Mouse (Mus musculus): ENCODE measurements around the gene Troap.
"Not testable (repeated sequence)": the region's sequence is repeated elsewhere in the genome, so short reads cannot be mapped to it uniquely, and the experiment has no call there.

Gene Troap

DNA sequence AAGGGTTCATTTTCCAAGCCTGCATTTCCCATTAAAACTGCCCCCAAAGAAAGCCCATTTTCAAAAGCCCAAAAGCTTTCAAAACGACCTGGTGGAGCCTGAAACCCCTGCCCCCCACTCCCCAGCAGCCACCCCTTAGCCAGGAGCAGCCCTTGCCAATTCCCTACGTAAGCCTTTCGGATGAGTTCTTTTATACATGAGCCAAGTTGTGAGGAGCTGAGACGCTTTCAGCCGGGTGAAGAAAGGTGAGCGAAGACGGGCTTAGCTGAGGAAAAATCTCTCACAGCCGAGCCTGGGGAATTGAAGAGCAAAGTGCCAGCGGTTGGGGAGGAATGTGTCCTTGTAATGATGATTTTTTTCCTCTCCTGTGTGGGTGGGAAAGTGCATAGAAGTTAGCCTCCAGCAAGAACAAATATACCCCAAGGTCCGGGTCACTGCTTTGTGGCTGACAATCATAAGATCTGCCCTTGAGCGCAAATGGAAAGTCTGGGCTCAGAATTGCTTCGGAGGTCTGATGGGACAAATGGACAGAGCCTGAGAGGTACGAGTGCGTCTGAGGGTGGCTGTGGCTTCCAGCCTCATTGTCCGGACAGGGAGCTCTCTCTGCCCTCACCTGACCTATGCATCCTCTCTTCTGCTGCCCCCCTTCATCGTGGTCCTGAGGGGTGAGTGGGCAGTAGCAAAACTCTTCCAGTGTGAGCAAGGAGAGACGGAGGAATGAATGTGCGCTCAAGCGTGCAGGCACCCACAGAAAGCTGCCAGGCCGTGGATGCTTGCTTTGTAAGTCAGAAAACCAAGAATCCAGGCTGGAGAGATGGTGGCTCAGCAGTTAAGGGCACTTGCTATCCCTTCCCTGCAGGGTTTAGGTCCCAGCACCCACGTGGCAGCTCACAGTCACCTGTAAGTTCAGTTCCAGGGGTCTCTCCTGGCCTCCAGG lies 33.2 kb upstream of the Troap start:
- DNase-seq (ENCODE audit: low spot score), result no peak

DNA sequence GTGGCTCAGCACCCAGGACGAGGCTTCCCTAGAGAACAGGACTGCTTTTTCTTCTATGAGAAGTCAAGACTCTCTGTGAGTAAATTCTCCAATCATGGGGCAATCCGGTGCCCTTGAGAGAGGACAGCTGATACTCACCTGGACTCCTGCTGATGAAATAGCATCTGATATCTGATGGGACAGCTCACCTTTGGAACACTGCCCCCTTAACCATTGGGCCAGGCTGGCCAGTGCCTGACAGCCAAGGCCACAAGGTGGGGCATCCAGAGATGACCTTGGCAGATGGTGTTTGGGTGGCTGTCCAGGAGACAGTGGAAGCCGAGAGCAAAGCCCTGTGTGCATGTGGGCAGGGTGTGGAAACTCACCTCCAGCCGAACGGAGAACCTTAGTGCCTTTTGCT lies 32.0 kb upstream of the Troap start:
- DNase-seq (ENCODE audit: low spot score), result no peak

DNA sequence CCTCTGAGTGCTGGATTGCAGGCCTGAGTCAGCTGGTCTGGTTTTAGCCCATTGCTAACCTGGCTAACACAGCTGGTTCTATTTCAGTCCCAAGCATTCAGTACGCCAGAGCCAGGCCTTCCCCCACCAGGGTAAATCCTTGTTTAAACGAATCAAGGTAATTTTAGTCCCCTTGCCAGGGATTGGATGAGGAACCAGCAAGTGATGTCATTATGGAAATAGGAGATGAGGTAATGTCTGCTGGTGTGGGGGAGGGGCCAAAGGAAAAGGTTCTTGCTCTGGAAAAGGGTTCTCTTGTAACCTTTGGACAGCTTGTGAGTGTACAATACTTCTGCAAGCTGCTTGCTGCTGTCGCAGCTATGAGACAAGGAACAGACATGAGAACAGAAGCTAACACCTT lies 29.5 kb upstream of the Troap start:
- DNase-seq (ENCODE audit: low spot score), result no peak

DNA sequence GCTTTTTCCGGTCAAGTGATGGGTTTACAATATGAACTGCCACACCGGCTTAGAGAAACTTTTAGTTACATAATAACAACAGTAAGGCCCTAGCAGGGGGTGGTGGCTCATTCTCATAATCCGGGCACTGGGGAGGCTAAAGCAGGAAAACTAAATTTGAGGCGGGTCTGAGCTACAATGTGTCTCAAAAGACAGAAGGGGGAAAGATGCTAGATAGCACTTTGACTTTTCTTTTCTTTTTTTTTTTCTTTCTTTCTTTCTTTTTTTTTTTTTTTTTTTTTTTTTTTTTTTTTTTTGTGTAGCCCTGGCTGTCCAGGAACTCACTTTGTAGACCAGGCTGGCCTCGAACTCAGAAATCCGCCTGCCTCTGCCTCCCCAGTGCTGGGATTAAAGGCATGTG lies 28.6 kb upstream of the Troap start:
- not testable (repeated sequence) for DNase-seq (ENCODE audit: low spot score)

DNA sequence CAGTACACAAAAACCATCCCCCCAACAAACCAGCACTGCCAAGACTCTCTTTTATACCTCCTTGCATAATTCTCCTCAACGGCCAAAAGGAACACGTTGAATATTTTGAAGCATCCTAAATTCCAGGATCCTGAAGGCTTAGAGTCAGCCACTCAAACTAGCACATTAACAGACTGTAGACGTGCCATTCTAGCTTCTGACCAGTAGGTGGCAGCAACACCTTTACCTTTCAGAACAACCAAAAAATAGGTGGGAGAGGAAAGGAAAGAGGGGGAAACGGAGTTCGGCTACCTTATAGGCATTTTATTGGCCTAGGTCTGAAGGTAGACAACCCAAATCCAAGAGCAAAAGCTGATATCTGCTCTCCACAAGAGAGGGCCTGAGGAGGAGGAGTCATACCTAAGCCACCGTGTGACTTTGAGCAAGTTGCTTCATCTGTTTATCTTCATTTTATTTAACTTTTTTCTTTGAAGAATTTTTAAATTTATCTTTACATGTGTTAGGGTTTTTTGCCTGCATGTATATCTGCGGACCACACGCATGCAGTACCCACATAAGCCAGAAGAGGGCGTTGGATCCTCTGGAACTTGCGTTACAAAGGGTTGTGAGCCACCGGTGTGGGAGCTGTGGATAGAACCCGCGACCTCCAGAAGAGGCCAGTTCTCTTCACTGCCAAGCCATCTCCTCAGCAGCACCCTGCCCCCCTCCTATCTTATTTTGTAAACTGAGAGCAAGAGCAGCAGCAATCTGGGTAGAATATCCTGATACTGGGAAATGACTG lies 24.7 kb upstream of the Troap start:
- DNase-seq (ENCODE audit: low spot score), result peak; percentile 67

DNA sequence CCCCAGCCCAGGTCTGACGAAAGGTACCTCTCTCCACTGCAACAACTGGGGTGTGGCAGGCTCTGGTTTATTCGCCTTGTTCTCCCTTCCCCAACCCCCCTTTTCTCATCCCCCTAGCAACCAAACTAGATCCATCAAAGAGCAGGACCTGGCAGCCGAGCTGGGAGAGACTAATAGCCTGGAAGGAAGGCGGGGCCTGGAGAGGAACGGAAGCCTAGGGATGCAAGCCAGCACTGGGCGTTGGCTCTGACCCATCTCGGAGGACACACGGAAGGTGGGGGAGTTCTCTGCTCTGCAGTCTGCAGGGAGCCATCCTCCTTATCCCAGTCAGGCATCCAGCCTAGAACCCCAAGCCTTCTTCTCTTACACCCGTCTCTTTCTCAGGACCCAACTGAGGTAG lies 21.0 kb upstream of the Troap start:
- DNase-seq (ENCODE audit: low spot score), result no peak

DNA sequence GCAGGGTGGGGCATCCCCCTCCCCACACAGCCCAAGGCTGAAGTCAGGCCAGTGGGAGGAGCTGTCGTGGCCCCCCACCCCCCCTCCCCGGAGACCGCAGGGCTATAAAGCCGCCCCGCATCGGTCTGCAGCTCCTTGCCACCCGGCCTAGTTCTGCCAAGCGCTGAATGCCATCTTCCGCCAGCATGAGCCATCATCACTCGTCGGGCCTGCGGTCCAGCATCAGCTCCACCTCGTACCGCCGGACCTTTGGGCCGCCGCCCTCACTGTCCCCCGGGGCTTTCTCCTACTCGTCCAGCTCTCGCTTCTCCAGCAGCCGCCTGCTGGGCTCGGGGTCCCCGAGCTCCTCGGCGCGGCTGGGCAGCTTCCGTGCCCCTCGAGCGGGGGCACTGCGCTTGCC lies 19.3 kb upstream of the Troap start, which contains the start of gene Prph:
Prph (plus strand) TSS at position 135 of the 400 bp plus-strand sequence.
- DNase-seq (ENCODE audit: low spot score), result no peak

DNA sequence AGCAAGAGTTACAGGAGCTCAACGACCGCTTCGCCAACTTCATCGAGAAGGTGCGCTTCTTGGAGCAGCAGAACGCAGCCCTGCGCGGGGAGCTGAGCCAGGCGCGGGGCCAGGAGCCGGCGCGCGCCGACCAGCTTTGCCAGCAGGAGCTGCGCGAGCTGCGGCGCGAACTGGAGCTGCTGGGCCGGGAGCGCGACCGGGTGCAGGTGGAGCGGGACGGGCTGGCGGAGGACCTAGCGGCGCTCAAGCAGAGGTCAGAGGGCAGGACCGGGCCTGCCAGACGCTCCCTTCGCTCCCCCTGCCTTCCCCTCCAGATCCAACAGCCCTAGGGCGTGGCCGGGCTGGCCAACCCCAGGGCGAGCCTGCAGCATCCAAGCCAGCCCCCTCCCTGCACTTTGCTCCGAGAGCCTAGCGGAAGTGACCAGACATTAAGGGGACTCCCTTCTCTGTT lies 18.8 kb upstream of the Troap start:
- no peak for DNase-seq (ENCODE audit: low spot score)

DNA sequence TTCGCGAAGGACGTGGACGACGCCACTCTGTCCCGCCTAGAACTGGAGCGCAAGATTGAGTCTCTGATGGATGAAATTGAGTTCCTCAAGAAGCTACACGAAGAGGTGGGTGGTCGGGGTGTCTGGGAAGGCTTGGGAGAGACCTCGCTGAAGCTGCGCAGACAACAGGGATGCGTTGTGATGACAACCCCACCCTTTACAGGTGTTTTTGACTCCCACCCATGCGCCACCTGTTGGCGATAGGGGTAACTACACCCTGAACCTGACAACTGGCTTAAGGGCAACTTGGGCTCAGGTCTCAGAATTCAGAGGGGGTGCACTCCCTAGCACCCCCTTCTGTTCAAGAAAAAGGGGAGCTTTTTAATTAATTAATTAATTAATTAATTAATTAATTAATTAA lies 18.0 kb upstream of the Troap start:
- peak; percentile 68 for DNase-seq (ENCODE audit: low spot score)

DNA sequence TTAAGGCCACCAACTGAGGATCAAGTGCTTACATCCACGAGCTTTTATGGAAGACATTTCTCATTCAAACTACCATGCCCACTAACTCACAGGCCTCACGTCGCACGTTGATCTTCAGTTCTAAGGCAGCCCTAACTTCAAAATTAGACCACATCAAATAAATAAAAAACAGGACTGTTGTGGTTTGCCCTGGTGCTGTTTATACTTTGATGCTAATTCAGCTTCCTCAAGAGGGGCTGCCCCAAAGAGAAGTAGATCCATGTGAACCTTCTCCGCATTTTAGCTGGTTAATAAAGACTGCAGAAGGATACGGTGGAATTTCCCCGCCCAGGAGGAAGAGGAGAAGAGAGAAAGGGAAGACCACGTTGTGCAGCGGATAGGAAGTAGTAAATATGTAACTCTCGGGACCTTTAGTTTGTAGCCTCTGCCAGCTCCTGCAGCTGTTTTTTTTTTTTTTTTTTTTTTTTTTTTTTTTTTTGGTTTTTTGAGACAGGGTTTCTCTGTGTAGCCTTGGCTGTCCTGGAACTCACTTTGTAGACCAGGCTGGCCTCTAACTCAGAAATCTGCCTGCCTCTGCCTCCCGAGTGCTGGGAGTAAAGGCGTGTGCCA lies 8.7 kb upstream of the Troap start:
- DNase-seq (ENCODE audit: low spot score), result no peak

DNA sequence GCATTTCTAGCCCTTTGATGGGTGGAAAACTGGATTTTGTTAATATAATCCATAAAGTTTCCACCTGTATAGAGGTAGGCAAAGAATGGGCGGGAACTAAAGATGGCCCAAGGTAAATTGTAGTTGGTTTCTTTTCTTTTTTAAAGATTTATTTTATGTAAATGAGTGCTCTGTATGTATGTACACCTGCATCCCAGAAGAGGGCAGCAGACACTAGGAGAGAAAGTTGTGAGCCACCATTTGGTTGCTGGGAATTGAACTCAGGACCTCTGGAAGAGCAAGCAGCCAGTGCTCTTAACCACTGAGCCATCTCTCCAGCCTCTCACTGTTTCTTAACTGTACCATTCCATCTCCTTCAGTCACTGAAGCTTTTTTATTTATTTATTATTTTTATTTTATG lies 2.4 kb upstream of the Troap start:
- no peak for DNase-seq (ENCODE audit: low spot score)

DNA sequence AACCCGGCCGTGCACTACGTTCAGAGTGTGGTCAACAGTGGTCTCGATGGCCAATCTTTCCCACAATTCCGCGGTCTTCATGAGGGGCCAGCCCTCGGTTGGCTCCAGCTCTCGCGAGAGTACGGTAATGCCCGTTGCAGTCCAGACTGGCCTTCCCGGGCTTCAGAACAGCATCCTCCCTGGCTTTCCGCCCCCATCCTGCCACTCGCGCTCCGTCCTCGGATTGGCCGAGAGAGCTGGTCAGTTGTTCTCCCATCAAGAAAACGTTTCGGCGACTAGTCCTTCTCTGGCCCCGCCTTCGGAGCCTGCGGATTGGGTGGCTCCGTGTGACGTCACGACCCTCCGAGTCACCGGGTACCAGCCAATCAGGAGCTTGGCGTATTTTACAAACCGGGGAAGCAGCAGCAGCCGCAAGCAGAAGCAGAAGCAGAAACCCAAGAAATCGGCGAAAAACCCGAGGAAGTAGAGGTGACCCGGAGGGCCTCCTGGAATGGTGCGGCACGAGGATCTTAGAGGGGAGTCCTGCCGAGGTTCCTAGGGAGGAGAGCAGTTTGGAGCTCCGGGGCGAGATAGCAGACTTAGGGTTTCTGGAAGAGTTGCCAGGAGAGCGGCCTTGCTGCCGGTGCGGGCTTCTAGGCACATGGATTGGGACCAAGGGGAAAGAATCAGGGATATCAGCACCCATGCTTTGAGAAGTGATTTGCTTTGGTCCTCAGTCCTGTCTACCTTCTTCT lies 392 bp downstream of the Troap start:
- peak; percentile 98 for DNase-seq (ENCODE audit: low spot score)

DNA sequence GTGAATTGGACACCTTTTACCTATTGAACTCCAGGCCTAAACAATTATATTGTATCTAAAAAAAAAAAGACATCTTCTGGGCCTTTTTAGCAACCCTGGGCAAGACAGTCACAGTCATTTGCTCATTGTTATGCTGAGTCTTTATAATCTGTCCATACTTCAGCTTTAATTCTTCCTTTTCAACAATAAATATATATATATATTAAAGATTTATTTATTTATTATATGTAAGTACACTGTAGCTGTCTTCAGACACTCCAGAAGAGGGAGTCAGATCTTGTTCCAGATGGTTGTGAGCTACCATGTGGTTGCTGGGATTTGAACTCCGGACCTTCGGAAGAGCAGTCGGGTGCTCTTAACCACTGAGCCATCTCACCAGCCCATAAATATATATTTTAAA lies 1.6 kb downstream of the Troap start:
- DNase-seq (ENCODE audit: low spot score), result not testable (repeated sequence)

DNA sequence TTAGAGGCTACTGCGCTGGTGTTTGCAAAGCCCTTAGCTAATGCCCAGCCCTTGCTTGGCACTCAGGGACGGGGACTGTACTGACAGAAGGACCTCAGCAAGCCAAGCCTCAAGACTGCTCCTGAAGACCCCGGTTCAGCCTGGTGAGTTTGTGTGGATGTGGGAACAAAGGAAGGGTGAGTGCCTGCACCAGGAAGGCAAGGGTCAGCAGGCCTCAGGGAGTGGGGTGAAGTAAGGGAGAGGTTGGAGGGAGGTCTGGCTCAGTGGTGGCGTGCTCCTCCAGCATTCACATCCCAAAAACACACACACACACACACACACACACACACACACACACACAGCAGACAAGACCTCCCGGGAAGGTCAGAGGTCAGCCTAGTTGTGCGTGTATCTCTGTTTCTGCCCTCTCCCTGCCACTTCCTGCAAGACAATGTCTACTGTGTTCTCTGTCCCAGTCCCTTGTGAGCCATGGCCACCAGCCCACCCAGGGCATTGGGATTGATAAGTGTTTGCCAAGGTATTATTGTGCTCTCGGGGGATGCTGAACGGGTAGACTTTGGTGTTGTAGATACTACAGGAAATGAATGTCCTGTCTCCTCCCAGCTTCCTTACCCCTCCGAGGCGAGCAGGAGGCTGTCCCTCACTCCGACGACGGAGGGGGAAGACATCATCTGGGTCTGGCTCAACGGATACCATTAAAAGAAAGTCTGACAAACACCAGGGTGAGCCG lies 4.0 kb downstream of the Troap start:
- peak; percentile 33 for DNase-seq (ENCODE audit: low spot score)

DNA sequence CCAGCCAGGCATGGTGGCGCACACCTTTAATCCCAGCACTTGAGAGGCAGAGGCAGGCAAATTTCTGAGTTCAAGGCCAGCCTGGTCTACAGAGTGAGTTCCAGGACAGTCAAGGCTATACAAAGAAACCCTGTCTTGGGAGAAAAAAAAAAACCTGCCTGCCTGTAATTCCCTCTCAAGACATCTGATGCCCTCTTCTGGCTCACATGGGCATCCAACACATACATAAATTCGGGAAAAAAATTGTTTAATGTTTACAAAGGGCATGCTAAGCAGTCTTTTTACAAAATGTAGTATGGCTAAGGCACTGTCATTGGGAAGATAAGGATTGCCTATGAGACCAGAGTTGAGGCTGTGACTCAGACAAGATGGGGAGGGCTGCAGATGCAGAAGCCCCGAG lies 5.4 kb downstream of the Troap start:
- no peak for DNase-seq (ENCODE audit: low spot score)

DNA sequence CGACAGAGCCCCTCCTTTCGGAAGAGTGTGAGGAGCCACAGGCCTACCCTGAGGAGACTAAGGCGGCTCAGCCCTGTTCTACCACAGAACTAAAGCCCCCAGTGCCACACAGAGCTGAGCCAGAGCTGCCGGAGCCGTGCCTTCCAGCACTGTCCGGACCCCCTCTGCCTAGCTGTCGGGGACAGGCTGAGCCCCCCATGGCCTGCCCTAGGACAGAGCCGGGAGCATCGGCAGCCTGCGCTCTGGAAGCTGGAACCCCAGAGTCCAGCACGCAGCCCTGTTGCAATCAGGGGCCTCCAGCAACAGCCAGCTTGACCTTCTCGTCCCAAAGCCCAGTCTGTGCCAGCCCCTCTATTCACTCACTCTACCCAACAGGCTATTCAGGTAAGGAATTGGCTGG lies 7.9 kb downstream of the Troap start:
- DNase-seq (ENCODE audit: low spot score), result no peak

DNA sequence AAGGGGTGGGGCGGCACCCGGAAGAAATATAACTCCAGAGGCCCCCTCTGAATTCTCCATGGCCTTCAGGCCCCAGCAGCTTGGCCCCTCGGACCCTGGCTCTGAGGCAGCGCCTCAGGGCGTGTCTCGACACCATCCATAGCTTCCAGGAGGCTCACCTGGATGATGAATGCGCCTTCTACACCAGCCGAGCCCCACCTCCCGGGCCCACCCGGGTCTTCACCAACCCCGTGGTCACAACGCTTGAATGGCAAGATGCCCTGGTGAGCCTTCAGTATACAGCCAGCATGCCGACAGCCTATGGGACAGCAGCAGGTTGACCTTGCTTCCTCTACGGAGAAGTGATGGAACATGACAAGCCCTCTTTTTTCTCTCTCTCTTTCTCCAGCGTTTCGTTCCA lies 8.5 kb downstream of the Troap start:
- DNase-seq (ENCODE audit: low spot score), result no peak

DNA sequence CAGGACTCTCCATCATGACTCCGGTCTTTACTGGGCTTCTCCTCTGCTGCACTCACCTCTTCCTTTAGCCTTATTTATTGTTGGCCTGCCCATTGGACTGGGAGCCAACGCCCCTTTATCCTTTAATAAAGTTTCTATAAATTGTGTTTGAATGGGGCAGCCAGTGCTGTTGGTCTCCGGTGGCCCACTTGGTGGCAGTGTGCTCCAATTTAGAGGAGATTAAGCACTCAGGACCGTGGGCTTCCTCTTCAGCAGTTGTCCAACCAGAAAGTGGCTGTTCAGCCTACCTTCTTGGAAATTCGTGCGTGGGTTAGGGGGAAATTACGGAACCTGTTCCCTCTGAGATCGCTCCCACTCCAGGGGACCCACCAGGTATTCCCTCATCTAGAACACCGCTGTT lies 8.9 kb downstream of the Troap start:
- peak; percentile 78 for DNase-seq (ENCODE audit: low spot score)

DNA sequence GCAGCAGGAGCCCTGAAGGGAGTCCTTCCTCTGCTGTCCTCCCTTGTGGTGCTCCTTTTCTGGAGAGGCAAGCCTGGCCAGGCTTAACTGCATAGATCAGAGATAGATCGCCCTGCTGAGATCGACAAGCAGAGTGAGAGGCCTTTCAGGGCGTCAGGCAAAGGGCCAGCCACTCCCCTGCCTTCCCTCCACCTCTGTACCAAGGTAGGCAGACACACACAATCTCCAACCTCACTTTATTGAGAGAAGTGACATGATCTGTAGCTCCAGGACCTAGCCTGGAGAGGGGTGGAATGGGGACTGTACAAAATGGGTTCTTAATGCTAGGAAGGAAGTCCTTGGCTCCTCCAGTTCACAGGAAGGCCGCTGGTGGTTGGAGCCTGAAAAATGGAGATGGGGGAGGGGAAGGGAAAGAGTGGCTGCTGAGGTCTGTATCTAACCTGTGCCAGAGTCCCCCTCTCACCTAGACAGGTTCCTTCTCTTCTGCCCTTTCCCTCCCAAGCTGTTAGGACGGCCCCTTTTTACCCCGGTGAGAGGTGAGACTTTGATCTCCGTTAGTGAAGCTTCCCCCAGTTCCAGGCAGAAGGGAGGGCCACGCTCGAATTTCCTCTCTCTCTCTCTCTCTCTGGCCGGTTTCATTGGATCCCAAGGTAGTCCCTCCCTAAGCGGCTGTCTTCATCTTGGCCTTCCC lies 9.6 kb downstream of the Troap start:
- DNase-seq (ENCODE audit: low spot score), result no peak

DNA sequence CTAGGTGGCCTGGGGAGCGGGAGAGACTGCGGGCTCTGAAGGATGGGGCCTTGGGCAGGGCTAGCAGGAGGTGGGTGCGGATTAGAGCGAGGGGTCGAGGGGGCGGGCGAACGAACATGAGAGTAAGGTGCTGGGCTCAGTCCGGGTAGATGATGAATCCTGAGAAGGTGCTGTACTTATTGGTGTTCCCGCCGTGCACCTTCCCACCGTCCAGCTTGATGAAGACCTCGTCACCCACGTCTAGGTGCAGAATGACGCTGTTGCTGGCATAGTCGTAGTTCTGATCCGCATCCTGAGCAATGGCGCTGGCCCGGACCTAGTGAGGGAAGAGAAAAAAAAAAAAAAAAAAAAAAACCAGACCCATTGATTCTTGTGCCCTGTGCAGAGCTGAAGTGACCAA lies 10.2 kb downstream of the Troap start:
- DNase-seq (ENCODE audit: low spot score), result no peak

DNA sequence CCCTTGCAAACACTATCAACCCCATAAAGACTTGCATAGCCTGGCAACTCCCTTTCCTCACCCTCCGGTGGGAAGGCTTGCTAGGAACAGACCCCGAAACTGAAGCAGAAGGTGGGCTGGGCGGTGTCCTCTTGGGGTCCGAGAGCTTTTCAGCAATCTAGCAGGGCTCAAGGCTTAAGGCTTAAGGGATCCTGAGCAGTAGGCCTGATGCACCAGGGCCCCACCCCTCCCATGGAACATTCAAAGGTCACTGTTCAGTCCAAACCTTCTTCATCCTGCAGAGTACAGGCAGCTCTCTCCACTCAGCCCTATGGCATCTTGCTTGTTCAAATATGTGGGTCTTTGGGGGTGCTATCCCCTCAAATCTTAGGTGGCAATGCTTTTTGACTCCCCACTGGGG lies 11.6 kb downstream of the Troap start:
- no peak for DNase-seq (ENCODE audit: low spot score)

Measured in testis, postnatal 10 days (tissue).